Mouse (Mus musculus): ENCODE data around the gene Slf2. TPM values are rescaled to one million over a fixed set of nuclear protein-coding genes. Genes with fewer than 3 reads are reported as not detected.

Gene Slf2
- total RNA-seq, 4 experiments from 2014 or later: 18.2 to 21.9 (median 19.7) TPM

- DNase-seq (ENCODE audit: low spot score): no peak
These were observed 53.5 kb downstream of the Slf2 start for GRCm38 (mm10) chr19:44984420-44984819.

- no peak for DNase-seq (ENCODE audit: low spot score)
These were observed 54.4 kb downstream of the Slf2 start for GRCm38 (mm10) chr19:44985159-44985988.

GRCm38 (mm10) chr19:44987004-44987403, 56.1 kb downstream of the Slf2 start:
- no peak for DNase-seq (ENCODE audit: low spot score)

DNA sequence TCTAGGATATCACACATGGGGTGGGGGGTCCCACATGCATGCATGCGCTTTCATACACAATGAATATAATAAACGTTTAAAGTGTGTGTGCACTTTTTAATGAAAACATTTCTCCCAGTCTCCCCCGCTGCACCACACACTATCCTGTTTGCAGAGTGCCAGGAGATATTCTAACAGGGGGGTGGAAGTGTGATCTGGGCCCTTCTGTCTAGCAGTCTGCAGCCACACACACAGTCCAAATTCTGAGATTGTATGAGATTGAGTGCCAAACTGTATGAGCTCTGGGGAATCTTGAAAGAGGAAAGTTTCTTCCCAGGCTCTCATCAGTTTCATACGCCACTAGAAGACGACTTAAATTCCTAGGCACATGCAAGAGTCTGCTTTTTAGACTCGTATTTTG, 56.9 kb downstream of the Slf2 start:
- DNase-seq (ENCODE audit: low spot score): no peak

GRCm38 (mm10) chr19:44988321-44988720, 57.4 kb downstream of the Slf2 start:
- no peak for DNase-seq (ENCODE audit: low spot score)

DNA sequence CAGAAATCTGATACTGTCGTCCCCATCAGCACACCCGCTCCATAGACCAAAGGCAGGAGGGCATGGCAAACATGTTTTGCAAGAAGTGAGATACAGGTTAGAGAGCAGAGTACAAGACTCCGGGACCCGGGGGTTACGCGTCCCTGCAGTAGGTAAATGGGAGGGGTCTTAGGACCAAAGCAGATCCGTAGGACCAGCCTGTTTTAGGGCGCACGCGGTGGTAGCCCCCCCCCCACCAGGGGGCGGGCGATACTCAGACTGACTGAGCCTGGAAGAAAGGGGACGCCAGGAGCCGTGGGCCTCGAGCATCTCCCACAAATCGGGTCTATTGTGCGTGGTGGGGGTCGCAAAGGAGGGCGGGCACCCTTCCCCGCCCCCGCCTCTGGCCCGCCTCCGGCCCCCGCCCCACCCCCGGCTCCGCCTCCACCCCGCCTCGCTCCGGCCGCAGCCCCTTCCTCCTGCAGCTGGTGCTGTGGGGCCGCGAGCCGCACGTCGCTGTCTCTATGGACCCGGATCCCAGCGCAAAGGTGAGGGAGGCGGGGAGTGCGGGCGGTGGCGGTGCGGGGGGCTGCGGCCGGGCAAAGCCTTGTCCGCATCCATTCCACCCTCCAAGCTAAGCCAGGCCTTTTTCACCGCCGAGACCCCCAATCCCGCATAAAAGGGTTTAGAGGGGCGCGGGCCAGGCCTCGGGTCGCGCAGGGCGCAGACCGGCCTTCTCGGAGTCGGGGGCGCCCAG, 58.0 kb downstream of the Slf2 start, which contains the start of gene Sema4g:
Gene Sema4g, plus strand, starts transcription at position 271 of the 736 bp plus-strand sequence.
- no peak for DNase-seq (ENCODE audit: low spot score)

DNA sequence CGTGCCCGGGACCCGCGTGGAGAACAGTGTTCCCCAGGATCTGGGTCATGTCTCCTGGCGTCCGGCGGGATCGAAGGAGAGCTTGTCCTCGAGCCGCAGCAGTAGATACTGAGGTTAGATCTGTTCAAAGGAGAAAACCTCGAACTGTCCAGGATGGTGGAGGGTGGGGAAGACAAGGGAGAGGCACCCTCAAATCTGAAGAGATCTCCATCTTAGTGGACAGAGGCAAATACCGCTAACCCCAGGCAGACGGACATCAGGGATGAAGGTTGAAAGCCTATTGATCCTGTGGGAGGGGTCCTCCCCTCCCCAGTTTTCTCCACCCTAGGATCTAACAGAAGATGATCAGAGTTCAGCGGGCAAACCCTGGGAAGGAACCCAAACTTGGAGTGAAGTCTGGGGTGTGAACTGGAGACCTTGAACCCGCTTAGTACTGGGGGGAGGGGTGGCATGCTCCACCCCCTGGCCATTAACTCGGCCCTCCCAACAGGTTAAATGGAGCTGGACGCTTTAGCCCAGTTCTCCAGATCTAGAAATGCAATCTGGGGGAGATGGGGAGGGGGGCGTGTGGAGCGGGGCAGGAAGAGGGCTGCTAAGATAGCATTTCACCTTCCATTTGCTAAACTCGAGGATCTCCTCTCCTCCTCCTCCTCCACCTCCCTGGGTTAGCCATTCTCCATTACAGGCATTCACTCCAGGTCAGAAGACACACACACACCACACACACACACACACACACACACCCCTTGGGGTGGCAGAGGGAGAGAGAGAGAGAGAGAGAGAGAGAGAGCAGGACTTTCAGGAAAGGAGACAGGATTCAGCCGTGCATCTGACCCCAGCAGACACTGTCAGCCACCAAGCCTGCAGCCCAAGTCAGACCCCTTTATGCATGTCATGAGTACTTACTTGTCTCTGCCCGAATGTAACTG, 58.9 kb downstream of the Slf2 start:
- DNase-seq (ENCODE audit: low spot score): no peak

DNA sequence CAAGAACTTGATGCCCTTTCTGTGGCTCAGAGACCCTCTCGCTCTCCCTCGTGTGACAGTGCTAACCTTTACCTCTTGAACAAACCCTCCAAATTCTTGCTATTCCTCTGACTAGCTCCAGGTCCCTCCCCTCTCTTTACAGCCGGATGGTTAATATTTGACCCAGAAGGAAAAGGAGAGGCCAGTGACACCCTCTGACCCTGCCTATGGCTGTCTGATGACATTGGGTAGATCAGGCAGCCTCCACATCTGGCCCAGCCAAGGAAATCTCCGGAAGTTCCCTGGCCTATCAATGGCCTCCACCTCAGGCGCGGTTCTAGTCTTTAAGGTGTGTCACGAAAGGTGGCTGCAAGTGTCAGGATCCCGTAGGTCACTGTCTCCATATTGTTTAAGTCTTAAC, 60.1 kb downstream of the Slf2 start:
- no peak for DNase-seq (ENCODE audit: low spot score)

GRCm38 (mm10) chr19:44992246-44992645, 61.3 kb downstream of the Slf2 start:
- no peak for DNase-seq (ENCODE audit: low spot score)

GRCm38 (mm10) chr19:44992712-44993111, 61.8 kb downstream of the Slf2 start:
- DNase-seq (ENCODE audit: low spot score): no peak

- DNase-seq (ENCODE audit: low spot score): no peak
These were observed 66.8 kb downstream of the Slf2 start for GRCm38 (mm10) chr19:44997786-44998185.

DNA sequence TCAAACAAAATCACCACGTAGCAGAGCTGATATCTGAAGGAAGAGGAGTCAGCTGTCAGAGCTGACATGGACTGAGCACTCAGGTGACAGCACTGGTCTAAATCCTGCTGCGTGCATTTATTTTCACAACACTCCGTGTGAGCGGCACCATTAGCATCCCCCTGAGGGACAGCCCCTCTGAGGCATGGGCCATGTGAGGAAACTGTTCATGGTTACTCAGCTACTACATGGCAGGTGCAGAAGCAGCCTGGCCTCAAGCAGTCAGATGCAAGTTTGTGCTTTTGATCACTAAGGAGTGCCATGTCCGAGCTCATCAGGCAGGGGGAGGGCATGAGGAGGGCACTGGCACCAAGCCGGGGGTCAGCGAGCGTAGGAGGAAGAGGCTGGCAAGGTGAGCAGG, 68.7 kb downstream of the Slf2 start:
- DNase-seq (ENCODE audit: low spot score): no peak

DNA sequence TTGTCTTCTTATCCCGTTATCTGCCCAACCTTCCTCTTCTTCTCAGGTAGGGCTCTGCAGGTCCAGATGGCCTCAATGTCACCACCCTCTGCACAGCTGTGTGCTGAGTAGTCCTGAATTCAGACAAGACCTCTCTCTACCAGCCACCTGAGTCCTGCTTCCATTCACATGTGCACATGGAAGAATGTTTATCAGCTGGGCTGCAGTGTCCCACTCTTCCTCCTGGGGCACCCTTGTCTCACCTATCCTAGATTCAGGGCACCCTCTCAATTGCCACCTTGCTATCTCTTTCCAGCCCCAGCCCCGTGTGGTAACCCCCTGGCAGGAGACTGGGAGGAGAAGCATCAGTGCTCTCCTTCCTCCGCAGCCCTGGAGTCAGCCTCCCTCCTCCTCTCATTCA, 71.3 kb downstream of the Slf2 start:
- no peak for DNase-seq (ENCODE audit: low spot score)

- no peak for DNase-seq (ENCODE audit: low spot score)
These were observed 73.0 kb downstream of the Slf2 start for GRCm38 (mm10) chr19:45003740-45004516.

- no peak for DNase-seq (ENCODE audit: low spot score)
These were observed 74.5 kb downstream of the Slf2 start, which contains the start of gene Twnk for GRCm38 (mm10) chr19:45005444-45005843. Gene Twnk (plus strand): TSS chr19:45005663.

DNA sequence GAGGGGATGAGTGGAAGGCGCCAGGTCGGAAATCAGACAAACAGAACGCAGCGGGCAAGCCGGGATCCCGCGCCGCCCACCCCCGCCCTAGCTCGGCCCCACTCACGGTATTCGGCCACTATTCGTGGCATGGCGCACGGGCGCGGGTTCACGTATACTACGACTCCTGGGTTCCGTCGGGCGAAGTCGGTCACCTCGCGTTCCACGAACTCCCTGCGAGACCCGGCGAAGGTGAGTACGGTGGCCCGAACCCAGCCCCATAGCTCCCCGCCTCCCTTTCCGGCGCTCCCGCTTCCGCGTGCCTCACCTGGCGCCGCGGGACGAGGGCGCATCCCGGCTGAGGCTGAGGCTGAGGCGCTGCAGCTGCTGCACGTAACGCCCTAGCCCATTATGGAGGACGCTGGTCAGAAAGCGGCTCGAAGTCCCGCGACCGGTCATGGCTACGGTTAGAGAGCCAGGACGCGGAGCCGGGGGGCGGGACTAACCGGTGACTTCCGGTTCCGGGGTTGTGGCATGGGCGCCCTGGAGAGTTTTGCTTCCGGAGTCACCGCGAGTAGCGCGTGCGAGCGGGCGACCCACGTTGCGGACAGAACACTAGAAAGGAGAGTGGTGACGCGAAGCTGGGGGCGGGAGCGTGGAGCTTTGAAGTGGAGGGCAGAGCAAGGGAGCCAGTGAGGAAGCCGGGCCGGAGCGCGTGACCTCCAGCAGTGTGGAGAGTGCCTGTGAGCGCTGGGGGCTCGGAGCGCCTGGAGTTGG, 75.2 kb downstream of the Slf2 start, which contains the start of gene Mrpl43:
Gene Mrpl43, minus strand, starts transcription at position 486 of the 756 bp plus-strand sequence.
- DNase-seq (ENCODE audit: low spot score): peak; percentile 94

DNA sequence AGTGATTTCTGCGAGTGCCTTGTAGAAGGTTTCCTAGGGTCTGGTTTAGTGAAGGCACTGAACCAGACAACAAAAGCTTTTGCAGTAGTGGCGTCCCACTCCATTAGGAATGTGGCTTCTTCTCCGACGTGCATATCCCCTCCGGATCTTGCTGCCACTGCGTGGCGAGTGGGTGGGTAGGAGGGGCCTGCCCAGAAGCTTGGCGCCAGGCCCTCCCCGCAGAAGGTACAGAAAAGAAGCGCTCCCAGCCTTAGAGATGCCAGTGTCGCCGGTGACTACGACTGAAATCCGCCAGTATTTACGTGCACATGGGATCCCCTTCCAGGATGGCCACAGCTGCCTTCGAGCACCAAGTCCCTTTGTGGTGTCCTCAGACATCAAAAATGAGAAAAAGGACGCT, 76.1 kb downstream of the Slf2 start:
- no peak for DNase-seq (ENCODE audit: low spot score)

DNA sequence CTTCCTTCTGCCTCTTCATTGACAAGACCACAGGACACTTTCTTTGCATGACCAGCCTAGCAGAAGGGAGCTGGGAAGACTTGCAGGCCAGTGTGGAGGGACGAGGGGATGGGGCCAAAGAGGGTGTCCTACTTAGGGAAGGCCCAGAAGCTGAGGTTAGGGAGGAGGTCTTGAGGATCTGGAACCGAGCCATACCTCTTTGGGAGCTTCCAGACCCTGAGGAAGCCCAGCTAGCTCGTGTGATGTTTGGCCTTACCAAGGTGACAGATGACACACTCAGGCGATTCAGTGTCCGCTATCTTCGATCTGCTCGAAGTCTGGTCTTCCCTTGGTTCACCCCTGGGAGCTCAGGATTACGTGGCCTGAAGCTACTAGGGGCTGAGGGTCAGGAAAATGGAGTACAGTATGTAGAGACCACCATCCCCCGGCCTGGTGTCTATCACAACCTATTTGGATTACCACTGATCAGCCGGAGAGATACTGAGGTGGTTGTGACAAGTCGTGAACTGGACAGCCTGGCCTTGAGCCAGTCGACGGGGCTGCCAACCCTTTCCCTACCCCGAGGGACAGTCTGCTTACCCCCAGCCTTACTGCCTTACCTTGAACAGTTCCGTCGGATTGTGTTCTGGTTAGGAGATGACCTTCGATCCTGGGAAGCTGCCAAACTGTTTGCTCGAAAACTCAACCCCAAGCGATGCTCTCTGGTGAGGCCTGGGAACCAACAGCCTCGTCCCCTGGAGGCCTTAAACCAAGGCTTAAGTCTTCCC, 76.7 kb downstream of the Slf2 start:
- DNase-seq (ENCODE audit: low spot score): no peak

- no peak for DNase-seq (ENCODE audit: low spot score)
These were observed 79.7 kb downstream of the Slf2 start for GRCm38 (mm10) chr19:45010646-45011045.

Data from heart, adult 8-10 months (tissue).